Mouse (Mus musculus) erythroblast, embryonic 14.5 days (primary cell): ENCODE data around the gene Grk2.

ENCODE experiments used
- GATA1 ChIP-seq: IDR thresholded peaks from 2 replicates; pipeline ENCODE4 v1.6.1; 2012; ENCODE audit warnings: low read length, inconsistent platforms, mixed read lengths
- TAL1 ChIP-seq: IDR thresholded peaks from 3 replicates; pipeline ENCODE4 v1.6.1; 2012; ENCODE audit warnings: low read length, inconsistent platforms, mixed read lengths

DNA sequence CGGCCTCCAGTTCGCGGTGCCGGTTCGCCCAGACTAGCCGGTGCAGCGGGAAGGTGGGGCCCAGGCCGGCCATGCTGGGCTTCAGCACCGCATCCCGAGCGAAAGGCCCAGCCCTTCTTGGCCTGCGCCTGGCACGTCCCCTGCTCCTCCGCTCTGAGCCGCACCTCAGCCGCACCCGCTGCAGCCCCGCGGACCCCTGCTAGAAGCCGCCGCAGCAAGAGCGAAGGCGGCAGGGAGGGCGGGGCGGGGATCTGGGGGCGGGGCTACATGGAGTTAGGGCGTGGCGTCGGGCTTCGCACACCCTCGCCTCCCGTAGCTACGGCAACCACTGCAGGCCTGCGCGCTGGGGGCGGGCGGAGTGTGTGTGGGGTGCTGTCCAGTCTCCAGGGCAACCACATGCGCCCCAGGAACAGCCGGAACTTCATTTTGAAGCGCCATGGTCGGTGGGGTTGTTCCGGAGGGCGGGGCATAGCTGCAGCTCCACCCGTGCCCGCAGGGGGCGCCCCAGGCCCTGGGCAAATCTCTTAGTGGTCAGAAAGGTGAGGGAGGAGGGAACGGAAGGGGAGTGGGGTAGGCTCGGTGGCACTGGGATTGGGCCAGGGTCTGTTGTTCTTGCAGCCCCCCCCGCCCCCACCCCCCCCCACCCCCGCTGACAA lies 23.0 kb downstream of the Grk2 start, which contains the start of gene Ankrd13d:
- no peak for TF ChIP-seq GATA1
- no peak for TF ChIP-seq TAL1
